Comparison of ENCODE assay signal across 23 mouse cellular contexts in the genomic region with DNA sequence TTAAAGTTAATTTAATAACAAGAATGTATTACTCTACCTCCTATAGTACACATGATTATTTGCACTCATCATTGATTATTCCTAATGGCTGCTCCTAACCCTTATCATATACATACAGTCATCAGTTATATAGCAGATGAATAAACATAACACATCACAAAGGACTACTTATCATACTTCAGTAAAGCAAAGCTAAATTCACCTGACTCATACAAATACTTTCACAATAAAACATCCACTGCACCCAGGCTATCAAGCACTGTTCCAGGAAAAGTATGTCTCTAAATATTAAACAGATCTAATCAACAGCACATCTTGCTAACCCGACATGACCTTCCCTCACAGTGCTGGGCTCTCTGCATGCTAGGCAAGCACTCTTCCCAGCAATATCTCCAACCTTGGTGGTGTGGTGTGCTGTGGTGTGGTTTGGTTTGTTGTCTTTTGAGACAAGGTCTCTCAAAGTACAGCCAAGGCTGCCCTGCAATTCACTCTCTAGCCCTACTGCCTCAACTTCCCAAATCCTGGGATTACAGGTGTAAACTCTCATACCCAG. TPM values are rescaled to one million over a fixed set of nuclear protein-coding genes. Genes with fewer than 3 reads are reported as not detected.
DNase-seq lines count a peak whose midpoint lies in the region; ATAC-seq and TF ChIP-seq lines count a peak whose summit lies in the region.
"Had no signal": no experiment of that assay in that cellular context is flagged by ENCODE, and none has a peak within 500 bp of the region (broad histone marks: within the 10 kb centered on the region; RNA-seq: fewer than 3 reads in every experiment).

No protein-coding gene starts in this region.

- ATAC-seq in kidney, embryonic 15.5 days (replicated peaks; ENCODE audit: low FRiP score) = no peak
- peak; percentile 52 for ATAC-seq in intestine, postnatal 0 days
- ATAC-seq: forebrain, embryonic 14.5 days had no signal

- 62% methylated on average over 1 of the region's 1 CpGs for WGBS in kidney, embryonic 15.5 days
- WGBS in intestine, postnatal 0 days = 24% methylated on average over 1 of the region's 1 CpGs

- H3K27ac ChIP-seq in kidney, embryonic 15.5 days = peak overlapping the region; percentile 83
- peak overlapping the region; percentile 51; the same call in 1 of the 2 replicates for H3K27ac ChIP-seq in intestine, postnatal 0 days (ENCODE audit: low read depth, low read length)
- H3K27ac ChIP-seq: embryonic facial prominence, embryonic 15.5 days; heart, embryonic 10.5 days; heart, embryonic 15.5 days; hindbrain, embryonic 10.5 days; hindbrain, embryonic 15.5 days had no signal

- peaks cover 19% of the 10 kb centered on the region; the same call in 1 of the 2 replicates for H3K4me1 ChIP-seq in kidney, embryonic 15.5 days
- peaks cover 8% of the 10 kb centered on the region; the same call in 1 of the 2 replicates for H3K4me1 ChIP-seq in intestine, postnatal 0 days (replicated peaks; ENCODE audit: control insufficient read depth, insufficient read depth, low read length)
- H3K4me1 ChIP-seq: heart, embryonic 15.5 days; hindbrain, embryonic 15.5 days had no signal

- peaks cover 20% of the 10 kb centered on the region for H3K36me3 ChIP-seq in kidney, embryonic 15.5 days
- peaks cover 8% of the 10 kb centered on the region for H3K36me3 ChIP-seq in intestine, postnatal 0 days (ENCODE audit: control insufficient read depth, insufficient read depth)
- H3K36me3 ChIP-seq: embryonic facial prominence, embryonic 15.5 days; hindbrain, embryonic 15.5 days had no signal

- H3K27me3 ChIP-seq in kidney, embryonic 15.5 days = no peaks in the 10 kb centered on the region
- H3K27me3 ChIP-seq in intestine, postnatal 0 days (replicated peaks; ENCODE audit: control insufficient read depth, insufficient read depth, low read length) = no peaks in the 10 kb centered on the region
- H3K27me3 ChIP-seq: embryonic facial prominence, embryonic 15.5 days; heart, embryonic 15.5 days; hindbrain, embryonic 15.5 days had no signal

- no peak for TF ChIP-seq CTCF in intestine, postnatal 0 days (IDR thresholded peaks at IDR 0.05; ENCODE audit: low read depth)

- H3K9me3 ChIP-seq in kidney, embryonic 15.5 days (replicated peaks) = no peaks in the 10 kb centered on the region
- no peaks in the 10 kb centered on the region for H3K9me3 ChIP-seq in intestine, postnatal 0 days (ENCODE audit: control insufficient read depth)
- H3K9me3 ChIP-seq: embryonic facial prominence, embryonic 15.5 days; forebrain, embryonic 10.5 days; heart, embryonic 10.5 days; heart, embryonic 15.5 days; hindbrain, embryonic 10.5 days; hindbrain, embryonic 15.5 days had no signal

- no peak overlapping the region for H3K4me2 ChIP-seq in kidney, embryonic 15.5 days
- no peak overlapping the region for H3K4me2 ChIP-seq in intestine, postnatal 0 days (replicated peaks; ENCODE audit: low read depth)
- H3K4me2 ChIP-seq: embryonic facial prominence, embryonic 15.5 days; heart, embryonic 15.5 days; hindbrain, embryonic 15.5 days had no signal

- H3K4me3 ChIP-seq in kidney, embryonic 15.5 days (replicated peaks) = no peak overlapping the region
- no peak overlapping the region for H3K4me3 ChIP-seq in intestine, postnatal 0 days (ENCODE audit: low read depth, low read length)
- H3K4me3 ChIP-seq: embryonic facial prominence, embryonic 15.5 days; erythroblast, embryonic 14.5 days; forebrain, embryonic 10.5 days; gastrocnemius, adult 2 months; heart, embryonic 10.5 days; heart, embryonic 15.5 days; hindbrain, embryonic 10.5 days; hindbrain, embryonic 15.5 days had no signal

- DNase-seq in kidney, adult 9 months = no peak
- DNase-seq in ovary, adult 18-20 months (ENCODE audit: low spot score) = peak; percentile 63
- no peak for DNase-seq in ovary, postnatal 14 days (ENCODE audit: low spot score)
- DNase-seq in right cerebral cortex, postnatal 36 days (ENCODE audit: low spot score in 2 of 2) = no peak
- DNase-seq in lung, postnatal 14 days = no peak
- DNase-seq: adrenal gland, adult 2 months; adrenal gland, postnatal 25 days; cerebellum, adult 8-10 months; cerebellum, postnatal 14 days; embryo, embryonic 11 days; gastrocnemius, adult 2 months; gastrocnemius, postnatal 25 days had no signal

- H3K9ac ChIP-seq in kidney, embryonic 15.5 days = no peak overlapping the region
- no peak overlapping the region for H3K9ac ChIP-seq in intestine, postnatal 0 days (ENCODE audit: low read depth, low read length)
- H3K9ac ChIP-seq: embryonic facial prominence, embryonic 15.5 days; heart, embryonic 15.5 days; hindbrain, embryonic 15.5 days had no signal

RNA-seq across cellular contexts. Expression of gene Arhgap19, which starts 8.8 kb away (rescaled TPM):
- polyA plus RNA-seq in kidney, embryonic 15.5 days (2015; fragmentation: Nextera tagmentation; extraction: Ambion mirVana) = 29.7 and 29.9 TPM in 2 replicates
- polyA plus RNA-seq in intestine, postnatal 0 days (2015; fragmentation: Nextera tagmentation; extraction: Ambion mirVana) = 3.5 TPM in 2 replicates

RNA-seq across cellular contexts. Expression of gene Frat1, which starts 36.8 kb away (rescaled TPM):
- polyA plus RNA-seq in kidney, embryonic 15.5 days (2015; fragmentation: Nextera tagmentation; extraction: Ambion mirVana) = 5.6 and 6.3 TPM in 2 replicates
- 6.4 and 8.3 TPM in 2 replicates for polyA plus RNA-seq in intestine, postnatal 0 days (2015; fragmentation: Nextera tagmentation; extraction: Ambion mirVana)

RNA-seq across cellular contexts. Expression of gene Slit1, which starts 49.5 kb away (rescaled TPM):
- 6.1 and 6.3 TPM in 2 replicates for polyA plus RNA-seq in kidney, embryonic 15.5 days (2015; fragmentation: Nextera tagmentation; extraction: Ambion mirVana)
- 0.27 and 0.35 TPM in 2 replicates for polyA plus RNA-seq in intestine, postnatal 0 days (2015; fragmentation: Nextera tagmentation; extraction: Ambion mirVana)
- polyA plus RNA-seq: C2C12 had no signal

RNA-seq across cellular contexts. Expression of gene Frat2, which starts 54.9 kb away (rescaled TPM):
- polyA plus RNA-seq in kidney, embryonic 15.5 days (2015; fragmentation: Nextera tagmentation; extraction: Ambion mirVana) = 4.8 and 5.9 TPM in 2 replicates
- polyA plus RNA-seq in intestine, postnatal 0 days (2015; fragmentation: Nextera tagmentation; extraction: Ambion mirVana) = 3.8 and 4.5 TPM in 2 replicates
